Comparison of ENCODE assay signal across 8 mouse cellular contexts in genomic region chr17:67355251-67355650, GRCm38 (mm10). TPM values are rescaled to one million over a fixed set of nuclear protein-coding genes. Genes with fewer than 3 reads are reported as not detected.
A peak's percentile ranks its signal among the peaks of the same experiment; 100 is the strongest.
DNase-seq lines count a peak whose midpoint lies in the region; ATAC-seq lines count a peak whose summit lies in the region.

No protein-coding gene starts in this region.

- no peak for ATAC-seq in heart, embryonic 13.5 days (ENCODE audit: extremely low read depth, insufficient number of reproducible peaks, low FRiP score, low TSS enrichment)
- ATAC-seq in hindbrain, embryonic 12.5 days (ENCODE audit: low FRiP score) = no peak
- no peak for ATAC-seq in midbrain, embryonic 16.5 days

- peak overlapping the region; percentile 81 for H3K4me3 ChIP-seq in heart, embryonic 13.5 days
- H3K4me3 ChIP-seq in hindbrain, embryonic 12.5 days = peak overlapping the region; percentile 53; the same call in 1 of the 2 replicates
- peak overlapping the region; percentile 74 for H3K4me3 ChIP-seq in midbrain, embryonic 16.5 days (ENCODE audit: low read depth, low read length)

- H3K9me3 ChIP-seq in heart, embryonic 13.5 days = no peaks in the 10 kb centered on the region
- no peaks in the 10 kb centered on the region for H3K9me3 ChIP-seq in hindbrain, embryonic 12.5 days (replicated peaks)
- no peaks in the 10 kb centered on the region for H3K9me3 ChIP-seq in midbrain, embryonic 16.5 days (replicated peaks; ENCODE audit: control insufficient read depth, low read length, poor library complexity, severe bottlenecking)

- no peak overlapping the region for H3K9ac ChIP-seq in heart, embryonic 13.5 days
- H3K9ac ChIP-seq in hindbrain, embryonic 12.5 days = no peak overlapping the region
- no peak overlapping the region for H3K9ac ChIP-seq in midbrain, embryonic 16.5 days (ENCODE audit: low read depth, low read length)

- H3K4me1 ChIP-seq in heart, embryonic 13.5 days = peaks cover 17% of the 10 kb centered on the region
- H3K4me1 ChIP-seq in hindbrain, embryonic 12.5 days = peaks cover 18% of the 10 kb centered on the region
- peaks cover 17% of the 10 kb centered on the region for H3K4me1 ChIP-seq in midbrain, embryonic 16.5 days (ENCODE audit: control insufficient read depth, insufficient read depth, low read length)

- 54% methylated on average over 5 of the region's 5 CpGs for WGBS in heart, embryonic 13.5 days
- WGBS in hindbrain, embryonic 12.5 days = 39% methylated on average over 5 of the region's 5 CpGs
- WGBS in midbrain, embryonic 16.5 days = 32% methylated on average over 5 of the region's 5 CpGs

- no peak for DNase-seq in heart, adult 9 months (ENCODE audit: low spot score in 2 of 2)
- DNase-seq in embryo, embryonic 11 days = peak; percentile 22
- DNase-seq in adrenal gland, postnatal 36 days = no peak
- no peak for DNase-seq in c-Kit-positive CD71-positive TER-119-positive erythroid progenitor cells, embryonic 14.5 days (ENCODE audit: low spot score)
- no peak for DNase-seq in gastrocnemius, postnatal 10 days

- H3K27me3 ChIP-seq in heart, embryonic 13.5 days (replicated peaks) = no peaks in the 10 kb centered on the region; the same call in 1 of the 2 replicates
- peaks cover 27% of the 10 kb centered on the region for H3K27me3 ChIP-seq in hindbrain, embryonic 12.5 days
- H3K27me3 ChIP-seq in midbrain, embryonic 16.5 days (ENCODE audit: control insufficient read depth, insufficient read depth, low read depth, low read length) = peaks cover 4% of the 10 kb centered on the region

- H3K4me2 ChIP-seq in heart, embryonic 13.5 days = peak overlapping the region; percentile 91
- H3K4me2 ChIP-seq in hindbrain, embryonic 12.5 days (replicated peaks) = peak overlapping the region; percentile 61
- H3K4me2 ChIP-seq in midbrain, embryonic 16.5 days (ENCODE audit: low read length) = peak overlapping the region; percentile 94

- no peak overlapping the region for H3K27ac ChIP-seq in heart, embryonic 13.5 days (replicated peaks)
- no peak overlapping the region for H3K27ac ChIP-seq in hindbrain, embryonic 12.5 days
- H3K27ac ChIP-seq in midbrain, embryonic 16.5 days (ENCODE audit: low read length) = no peak overlapping the region

- no peaks in the 10 kb centered on the region for H3K36me3 ChIP-seq in heart, embryonic 13.5 days
- H3K36me3 ChIP-seq in hindbrain, embryonic 12.5 days = no peaks in the 10 kb centered on the region
- no peaks in the 10 kb centered on the region for H3K36me3 ChIP-seq in midbrain, embryonic 16.5 days (ENCODE audit: control insufficient read depth, insufficient read depth, low read length)

RNA-seq across cellular contexts. Expression of gene Ptprm, which starts 1.0 kb away (rescaled TPM):
- 11.6 and 12.7 TPM in 2 replicates for polyA plus RNA-seq in heart, embryonic 13.5 days (2015; fragmentation: Nextera tagmentation; extraction: Ambion mirVana)
- polyA plus RNA-seq in hindbrain, embryonic 12.5 days (2016; fragmentation: Nextera tagmentation; extraction: Ambion mirVana) = 16.5 and 17.3 TPM in 2 replicates
- polyA plus RNA-seq in midbrain, embryonic 16.5 days (2015; fragmentation: Nextera tagmentation; extraction: Ambion mirVana) = 17.2 and 19.7 TPM in 2 replicates
- total RNA-seq in adrenal gland, postnatal 36 days (2021) = 10 to 100 TPM; 29.3 to 34.4 TPM
- 10 to 100 TPM; 40.2 to 48.8 TPM for total RNA-seq in gastrocnemius, postnatal 10 days (2021)
